17 mouse cellular contexts compared by ENCODE assay signal in the genomic region with DNA sequence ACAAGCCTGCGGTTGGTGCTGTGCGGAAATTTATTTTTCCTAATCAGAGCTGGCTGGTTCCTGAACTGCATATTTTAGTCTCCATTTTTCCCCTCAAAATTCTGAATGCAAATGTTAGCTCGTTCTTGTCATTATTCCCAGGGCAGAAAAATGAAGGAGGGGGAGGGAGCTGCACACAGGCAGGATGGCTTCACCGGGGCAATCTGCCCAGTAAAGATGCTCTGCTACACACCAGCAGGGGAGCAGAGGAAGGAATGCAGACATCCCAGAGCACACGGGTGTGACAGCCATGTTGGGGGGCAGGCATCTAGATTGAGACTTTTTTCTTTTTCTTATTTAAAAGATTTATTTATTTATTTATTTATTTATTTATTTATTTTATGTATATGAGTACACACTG. TPM values are rescaled to one million over a fixed set of nuclear protein-coding genes. Genes with fewer than 3 reads are reported as not detected.
DNase-seq lines count a peak whose midpoint lies in the region; ATAC-seq and TF ChIP-seq lines count a peak whose summit lies in the region.
"Had no signal": no experiment of that assay in that cellular context is flagged by ENCODE, and none has a peak within 500 bp of the region (broad histone marks: within the 10 kb centered on the region; RNA-seq: fewer than 3 reads in every experiment).

No protein-coding gene starts in this region.

- H3K36me3 ChIP-seq in forebrain, embryonic 16.5 days (ENCODE audit: control insufficient read depth, insufficient read depth): no peaks in the 10 kb centered on the region
- 0 out of 2 replicates have a peak, but pooled peaks cover 3% of the 10 kb centered on the region for H3K36me3 ChIP-seq in forebrain, embryonic 13.5 days (ENCODE audit: poor library complexity, severe bottlenecking)
- peaks cover 81% of the 10 kb centered on the region for H3K36me3 ChIP-seq in megakaryocyte, embryonic 14.5 days (replicated peaks; ENCODE audit: low read length)
- no peaks in the 10 kb centered on the region for H3K36me3 ChIP-seq in stomach, postnatal 0 days (ENCODE audit: control insufficient read depth, insufficient read depth, low read length)
- H3K36me3 ChIP-seq: hindbrain, embryonic 10.5 days; kidney, embryonic 15.5 days; limb, embryonic 15.5 days had no signal

- H3K9me3 ChIP-seq in forebrain, embryonic 16.5 days (ENCODE audit: control insufficient read depth, low read length): no peaks in the 10 kb centered on the region
- no peaks in the 10 kb centered on the region for H3K9me3 ChIP-seq in forebrain, embryonic 13.5 days (replicated peaks)
- peaks cover 4% of the 10 kb centered on the region; the same call in 1 of the 2 replicates for H3K9me3 ChIP-seq in megakaryocyte, embryonic 14.5 days
- H3K9me3 ChIP-seq in stomach, postnatal 0 days (ENCODE audit: control insufficient read depth, low read length): no peaks in the 10 kb centered on the region
- H3K9me3 ChIP-seq: hindbrain, embryonic 10.5 days; kidney, embryonic 15.5 days; limb, embryonic 15.5 days had no signal

- WGBS in forebrain, embryonic 16.5 days: 45% methylated on average over 5 of the region's 5 CpGs
- 66% methylated on average over 5 of the region's 5 CpGs for WGBS in forebrain, embryonic 13.5 days
- WGBS in stomach, postnatal 0 days: 69% methylated on average over 5 of the region's 5 CpGs

- no peak overlapping the region for H3K9ac ChIP-seq in forebrain, embryonic 16.5 days (replicated peaks; ENCODE audit: low read depth, low read length)
- H3K9ac ChIP-seq in forebrain, embryonic 13.5 days: no peak overlapping the region
- no peak overlapping the region for H3K9ac ChIP-seq in stomach, postnatal 0 days (ENCODE audit: low read length)
- H3K9ac ChIP-seq: kidney, embryonic 15.5 days; limb, embryonic 15.5 days had no signal

- peak; percentile 66 for ATAC-seq in forebrain, embryonic 16.5 days
- ATAC-seq in forebrain, embryonic 13.5 days: no peak
- no peak for ATAC-seq in megakaryocyte, adult 5-6 weeks (ENCODE audit: poor library complexity, severe bottlenecking)
- no peak for ATAC-seq in stomach, postnatal 0 days (ENCODE audit: low FRiP score, low TSS enrichment)

- H3K27ac ChIP-seq in forebrain, embryonic 16.5 days (ENCODE audit: low read length): peak overlapping the region; percentile 31
- no peak overlapping the region; the same call in 1 of the 2 replicates for H3K27ac ChIP-seq in forebrain, embryonic 13.5 days
- peak overlapping the region; percentile 68 for H3K27ac ChIP-seq in layer of hippocampus, adult 2 months
- no peak overlapping the region for H3K27ac ChIP-seq in stomach, postnatal 0 days (replicated peaks)
- H3K27ac ChIP-seq: hindbrain, embryonic 10.5 days had no signal

- no peaks in the 10 kb centered on the region for H3K27me3 ChIP-seq in forebrain, embryonic 16.5 days (replicated peaks; ENCODE audit: control insufficient read depth, insufficient read depth, low read length)
- H3K27me3 ChIP-seq in forebrain, embryonic 13.5 days: no peaks in the 10 kb centered on the region
- H3K27me3 ChIP-seq in megakaryocyte, embryonic 14.5 days (replicated peaks): no peaks in the 10 kb centered on the region
- no peaks in the 10 kb centered on the region for H3K27me3 ChIP-seq in stomach, postnatal 0 days (ENCODE audit: control insufficient read depth, insufficient read depth, low read length)
- H3K27me3 ChIP-seq: kidney, embryonic 15.5 days; limb, embryonic 15.5 days had no signal

- no peak overlapping the region for H3K4me2 ChIP-seq in forebrain, embryonic 16.5 days (ENCODE audit: low read length)
- H3K4me2 ChIP-seq in forebrain, embryonic 13.5 days: no peak overlapping the region
- no peak overlapping the region for H3K4me2 ChIP-seq in stomach, postnatal 0 days (replicated peaks; ENCODE audit: low read depth)
- H3K4me2 ChIP-seq: kidney, embryonic 15.5 days; limb, embryonic 15.5 days; midbrain, embryonic 11.5 days had no signal

- no peak for TF ChIP-seq EP300 in stomach, postnatal 0 days (optimal IDR thresholded peaks at IDR 0.05)

- peak; percentile 37 for DNase-seq in R1 (ENCODE audit: low read depth, low spot score)
- DNase-seq in layer of hippocampus, adult 2 months (ENCODE audit: low spot score in 2 of 2): peak; percentile 75 to 82
- no peak for DNase-seq in stomach, postnatal 0 days (ENCODE audit: low spot score)
- no peak for DNase-seq in retina, postnatal 1 day
- DNase-seq: gastrocnemius, postnatal 25 days; lung, postnatal 14 days; thymus, postnatal 4 days had no signal

- peak; percentile 51 for TF ChIP-seq CTCF in layer of hippocampus, adult 2 months (conservative IDR thresholded peaks at IDR 0.05)
- TF ChIP-seq CTCF in stomach, postnatal 0 days (IDR thresholded peaks at IDR 0.05; ENCODE audit: low read depth): no peak

- H3K4me3 ChIP-seq in forebrain, embryonic 16.5 days (replicated peaks; ENCODE audit: low read length): no peak overlapping the region
- no peak overlapping the region for H3K4me3 ChIP-seq in forebrain, embryonic 13.5 days
- peak overlapping the region; percentile 62 for H3K4me3 ChIP-seq in megakaryocyte, embryonic 14.5 days (replicated peaks)
- H3K4me3 ChIP-seq in layer of hippocampus, adult 2 months: no peak overlapping the region
- H3K4me3 ChIP-seq in stomach, postnatal 0 days (ENCODE audit: low read depth, low read length): no peak overlapping the region
- H3K4me3 ChIP-seq: erythroblast, embryonic 14.5 days; hindbrain, embryonic 10.5 days; kidney, embryonic 15.5 days; limb, embryonic 15.5 days; myocyte had no signal

- H3K4me1 ChIP-seq in forebrain, embryonic 16.5 days (replicated peaks; ENCODE audit: control insufficient read depth, insufficient read depth, low read length): peaks cover 20% of the 10 kb centered on the region
- peaks cover 30% of the 10 kb centered on the region for H3K4me1 ChIP-seq in forebrain, embryonic 13.5 days
- H3K4me1 ChIP-seq in megakaryocyte, embryonic 14.5 days: peaks cover 97% of the 10 kb centered on the region
- H3K4me1 ChIP-seq in stomach, postnatal 0 days (replicated peaks; ENCODE audit: control insufficient read depth, insufficient read depth): peaks cover 2% of the 10 kb centered on the region; the same call in 1 of the 2 replicates

RNA-seq across cellular contexts. Expression of a gene that starts 9.0 kb away (rescaled TPM):
- polyA plus RNA-seq in forebrain, embryonic 16.5 days (2015; fragmentation: Nextera tagmentation; extraction: Ambion mirVana): 3.7 and 5.1 TPM in 2 replicates
- polyA plus RNA-seq in forebrain, embryonic 13.5 days (2015; fragmentation: Nextera tagmentation; extraction: Ambion mirVana): 4.0 and 4.1 TPM in 2 replicates
- polyA plus RNA-seq in megakaryocyte, embryonic 14.5 days (2012; ENCODE audit: insufficient read depth, low replicate concordance): 46.5 and 208 TPM in 2 replicates
- 6.4 and 6.8 TPM in 2 replicates for total RNA-seq in megakaryocyte, adult 5-6 weeks (2015)
- total RNA-seq in megakaryocyte, adult 5-6 weeks (2017): 5.2 and 10.8 TPM in 2 replicates
- total RNA-seq in layer of hippocampus, adult 2 months (2021): 100 to 1,000 TPM; 230 to 231 TPM
- polyA plus RNA-seq in stomach, postnatal 0 days (2015; fragmentation: Nextera tagmentation; extraction: Ambion mirVana): 0.67 and 0.94 TPM in 2 replicates

Comparison
In these comparisons a context has a peak if more than half of its experiments do, and no peak if none do; other contexts are left out.
1. H3K27ac ChIP-seq: peak in forebrain, embryonic 16.5 days (single experiment) and layer of hippocampus, adult 2 months (single experiment); none in forebrain, embryonic 13.5 days (single experiment) and stomach, postnatal 0 days (single experiment).
2. DNase-seq: peak in R1 (single experiment) and layer of hippocampus, adult 2 months (2 of 2); none in stomach, postnatal 0 days (single experiment) and retina, postnatal 1 day (single experiment).